Mouse (Mus musculus): Measurements from ENCODE around the gene Wipf2. TPM values are rescaled to one million over a fixed set of nuclear protein-coding genes. Genes with fewer than 3 reads are reported as not detected.

Wipf2 gene
- total and polyA plus RNA-seq, 3 experiments, result 2.9 to 7.1 TPM; not detected in 1

- Histone ChIP-seq H3K9ac (ENCODE audit: control insufficient read depth, low read depth, low read length, poor library complexity, severe bottlenecking) (peak overlapping the region; percentile 35), H3K9me3 (replicated peaks; ENCODE audit: insufficient read depth, low read length) (no peaks in the 10 kb centered on the region), H3K79me2 (ENCODE audit: control insufficient read depth, insufficient read depth, low read length, poor library complexity) (no peaks in the 10 kb centered on the region), H3K27me3 (ENCODE audit: control insufficient read depth in 1 of 2, insufficient read depth in 2 of 2, low read length in 2 of 2) (no peaks in the 10 kb centered on the region), H3K36me3 (ENCODE audit: control insufficient read depth in 1 of 2, insufficient read depth in 2 of 2, low read length in 2 of 2) (peaks cover 5 to 31% of the 10 kb centered on the region in 2 experiments), H3K4me3 (ENCODE audit: control insufficient read depth in 1 of 2, insufficient read depth in 1 of 2, low read depth in 2 of 2, low read length in 2 of 2) (peak overlapping the region in 1 of 2 experiments; percentile 28; a peak in 1 of 4 replicates), H3K27ac (ENCODE audit: control insufficient read depth, low read depth, low read length) (peak overlapping the region; percentile 50), H3K4me1 (ENCODE audit: control insufficient read depth in 1 of 2, insufficient read depth in 2 of 2, low read length in 2 of 2) (peaks cover 18 to 27% of the 10 kb centered on the region in 2 experiments)
- peak; percentile 68 for DNase-seq (ENCODE audit: low read depth, low spot score)
- no peak; a peak in 1 of 4 replicates for TF ChIP-seq POLR2A (IDR thresholded peaks at IDR 0.05; ENCODE audit: control insufficient read depth in 1 of 2, insufficient read depth in 1 of 2, low read depth in 1 of 2, low read length in 2 of 2, poor library complexity in 1 of 2)
- peak; percentile 62 for TF ChIP-seq GATA1 (IDR thresholded peaks at IDR 0.05; ENCODE audit: low read depth, low read length)
- TF ChIP-seq MAFK (IDR thresholded peaks at IDR 0.05; ENCODE audit: borderline replicate concordance, low read depth, low read length), result peak; percentile 95
- peak; percentile 59 for TF ChIP-seq RCOR1 (IDR thresholded peaks at IDR 0.05; ENCODE audit: low read depth, low read length)
- TF ChIP-seq MXI1 (IDR thresholded peaks at IDR 0.05; ENCODE audit: low read depth, low read length), result peak; percentile 59; the same call in 1 of the 2 replicates
- TF ChIP-seq HCFC1 (IDR thresholded peaks at IDR 0.05; ENCODE audit: low read depth, low read length), result no peak; the same call in 1 of the 2 replicates
- TF ChIP-seq NELFE (IDR thresholded peaks at IDR 0.05; ENCODE audit: low read depth, low read length), result 0 out of 2 replicates have a peak, but pooled peaks have one; percentile 12
- TF ChIP-seq SIN3A (IDR thresholded peaks at IDR 0.05; ENCODE audit: low read length), result peak; percentile 50; the same call in 1 of the 2 replicates
- peak; percentile 74 for TF ChIP-seq TCF12 (IDR thresholded peaks at IDR 0.05; ENCODE audit: low read depth, low read length)
- peak; percentile 46 to 78; a peak in 3 of 4 replicates for TF ChIP-seq EP300 (IDR thresholded peaks at IDR 0.05; ENCODE audit: low read depth in 1 of 2, low read length in 2 of 2)
- TF ChIP-seq ZNF384 (IDR thresholded peaks at IDR 0.05; ENCODE audit: low read depth, low read length), result no peak; the same call in 1 of the 2 replicates
- no peak; the same call in 1 of the 2 replicates for TF ChIP-seq KAT2A (conservative IDR thresholded peaks at IDR 0.05; ENCODE audit: low read depth, low read length)
- peak; percentile 61 for TF ChIP-seq NRF1 (IDR thresholded peaks at IDR 0.05; ENCODE audit: insufficient read depth, low read depth, low read length, poor library complexity, severe bottlenecking)
- TF ChIP-seq MYB (IDR thresholded peaks at IDR 0.05; ENCODE audit: low read depth, low read length), result 0 out of 2 replicates have a peak, but pooled peaks have one; percentile 47
- TF ChIP-seq CHD2 (IDR thresholded peaks at IDR 0.05; ENCODE audit: low read length), result peak; percentile 33; the same call in 1 of the 2 replicates
- TF ChIP-seq CTCF (IDR thresholded peaks at IDR 0.05 in 2 of 3, conservative IDR thresholded peaks at IDR 0.05 in 1 of 3; ENCODE audit: control insufficient read depth in 1 of 3, insufficient read depth in 1 of 3, low read depth in 2 of 3, low read length in 3 of 3, poor library complexity in 1 of 3, severe bottlenecking in 1 of 3), result no peak
- TF ChIP-seq SMC3 (IDR thresholded peaks at IDR 0.05; ENCODE audit: low read depth, low read length), result no peak; the same call in 1 of the 2 replicates
- peak; percentile 58 for TF ChIP-seq BHLHE40 (IDR thresholded peaks at IDR 0.05; ENCODE audit: borderline replicate concordance, low read depth, low read length)
- 0 out of 2 replicates have a peak, but pooled peaks have one; percentile 31 for TF ChIP-seq MAX (IDR thresholded peaks at IDR 0.05; ENCODE audit: low read length)
- TF ChIP-seq USF1 (IDR thresholded peaks at IDR 0.05; ENCODE audit: low read depth, low read length), result no peak
- no peak for TF ChIP-seq RAD21 (IDR thresholded peaks at IDR 0.05; ENCODE audit: low read depth, low read length)
- peak; percentile 96 for TF ChIP-seq ETS1 (IDR thresholded peaks at IDR 0.05; ENCODE audit: low read depth, low read length)
- peak; percentile 56 for TF ChIP-seq ELF1 (IDR thresholded peaks at IDR 0.05; ENCODE audit: low read depth, low read length)
- peak; percentile 83; the same call in 1 of the 2 replicates for TF ChIP-seq MAZ (IDR thresholded peaks at IDR 0.05; ENCODE audit: low read depth, low read length)
- TF ChIP-seq TBP (IDR thresholded peaks at IDR 0.05; ENCODE audit: low read depth, low read length), result no peak
- TF ChIP-seq POLR2AphosphoS5 (IDR thresholded peaks at IDR 0.05; ENCODE audit: borderline replicate concordance, low read depth, low read length), result no peak
- TF ChIP-seq MEF2A (IDR thresholded peaks at IDR 0.05; ENCODE audit: extremely low read depth, insufficient replicate concordance, low read depth, low read length, poor library complexity, severe bottlenecking), result no peak
- 0 out of 2 replicates have a peak, but pooled peaks have one; percentile 28 for TF ChIP-seq ZMIZ1 (IDR thresholded peaks at IDR 0.05; ENCODE audit: low read depth, low read length)
Measured at GRCm38 (mm10) chr11:98925265-98925721, 61.9 kb downstream of the Wipf2 start.

Data from MEL (cell line).